21 mouse cellular contexts compared by ENCODE assay signal in genomic region chr13:12176761-12177160, GRCm38 (mm10).
DNase-seq lines count a peak whose midpoint lies in the region; ATAC-seq lines count a peak whose summit lies in the region.
"Had no signal": no experiment of that assay in that cellular context is flagged by ENCODE, and none has a peak within 500 bp of the region (broad histone marks: within the 10 kb centered on the region; RNA-seq: fewer than 3 reads in every experiment).

No protein-coding gene starts in this region.

- WGBS in forebrain, embryonic 11.5 days, result 15% methylated on average over 3 of the region's 3 CpGs
- WGBS in forebrain, embryonic 10.5 days, result 21% methylated on average over 3 of the region's 3 CpGs
- 36% methylated on average over 3 of the region's 3 CpGs for WGBS in kidney, embryonic 15.5 days
- 31% methylated on average over 3 of the region's 3 CpGs for WGBS in neural tube, embryonic 13.5 days

- no peaks in the 10 kb centered on the region for H3K36me3 ChIP-seq in forebrain, embryonic 11.5 days (ENCODE audit: control insufficient read depth, insufficient read depth, low read length)
- H3K36me3 ChIP-seq in forebrain, embryonic 10.5 days (replicated peaks), result peaks cover 5% of the 10 kb centered on the region; the same call in 1 of the 2 replicates
- 0 out of 2 replicates have a peak, but pooled peaks cover 4% of the 10 kb centered on the region for H3K36me3 ChIP-seq in kidney, embryonic 15.5 days
- no peaks in the 10 kb centered on the region for H3K36me3 ChIP-seq in neural tube, embryonic 13.5 days
- H3K36me3 ChIP-seq: forebrain, embryonic 12.5 days; hindbrain, embryonic 13.5 days; intestine, embryonic 15.5 days; limb, embryonic 15.5 days; midbrain, embryonic 10.5 days had no signal

- no peaks in the 10 kb centered on the region for H3K9me3 ChIP-seq in forebrain, embryonic 11.5 days (ENCODE audit: control insufficient read depth, low read length)
- H3K9me3 ChIP-seq in forebrain, embryonic 10.5 days, result no peaks in the 10 kb centered on the region
- no peaks in the 10 kb centered on the region for H3K9me3 ChIP-seq in kidney, embryonic 15.5 days (replicated peaks)
- H3K9me3 ChIP-seq in neural tube, embryonic 13.5 days, result no peaks in the 10 kb centered on the region
- H3K9me3 ChIP-seq: forebrain, embryonic 12.5 days; hindbrain, embryonic 13.5 days; intestine, embryonic 15.5 days; limb, embryonic 15.5 days; midbrain, embryonic 10.5 days had no signal

- H3K27ac ChIP-seq in forebrain, embryonic 11.5 days (ENCODE audit: low read depth, low read length), result no peak overlapping the region
- H3K27ac ChIP-seq in forebrain, embryonic 10.5 days, result no peak overlapping the region
- H3K27ac ChIP-seq in kidney, embryonic 15.5 days, result no peak overlapping the region
- no peak overlapping the region for H3K27ac ChIP-seq in neural tube, embryonic 13.5 days (replicated peaks)
- H3K27ac ChIP-seq: forebrain, embryonic 12.5 days; hindbrain, embryonic 13.5 days; intestine, embryonic 15.5 days; kidney, postnatal 0 days; limb, embryonic 15.5 days; midbrain, embryonic 10.5 days had no signal

- no peak overlapping the region for H3K4me3 ChIP-seq in forebrain, embryonic 11.5 days (ENCODE audit: low read depth, low read length)
- no peak overlapping the region; the same call in 1 of the 2 replicates for H3K4me3 ChIP-seq in forebrain, embryonic 10.5 days
- no peak overlapping the region for H3K4me3 ChIP-seq in kidney, embryonic 15.5 days (replicated peaks)
- no peak overlapping the region for H3K4me3 ChIP-seq in neural tube, embryonic 13.5 days
- H3K4me3 ChIP-seq: forebrain, embryonic 12.5 days; hindbrain, embryonic 13.5 days; intestine, embryonic 15.5 days; limb, embryonic 15.5 days; midbrain, embryonic 10.5 days had no signal

- no peak for DNase-seq in forebrain, embryonic 11.5 days (ENCODE audit: low spot score)
- no peak for DNase-seq in forebrain, embryonic 10.5 days (ENCODE audit: extremely low spot score, low spot score)
- no peak for DNase-seq in kidney, adult 18-20 months
- no peak for DNase-seq in neural tube, embryonic 10.5 days (ENCODE audit: extremely low spot score, low spot score)
- no peak for DNase-seq in cerebellum, adult 11 months
- DNase-seq: adrenal gland, postnatal 14 days; cerebellum, postnatal 10 days; gastrocnemius, postnatal 25 days; heart, postnatal 14 days; lung, postnatal 4 days; right cerebral cortex, postnatal 25 days; thymus, postnatal 36 days had no signal

- no peaks in the 10 kb centered on the region for H3K4me1 ChIP-seq in forebrain, embryonic 11.5 days (replicated peaks; ENCODE audit: control insufficient read depth, insufficient read depth, low read length)
- peaks cover 13% of the 10 kb centered on the region for H3K4me1 ChIP-seq in forebrain, embryonic 10.5 days
- H3K4me1 ChIP-seq in kidney, embryonic 15.5 days, result no peaks in the 10 kb centered on the region
- H3K4me1 ChIP-seq in neural tube, embryonic 13.5 days (replicated peaks), result no peaks in the 10 kb centered on the region
- H3K4me1 ChIP-seq: hindbrain, embryonic 13.5 days; intestine, embryonic 15.5 days; limb, embryonic 15.5 days had no signal

- H3K9ac ChIP-seq in forebrain, embryonic 11.5 days (ENCODE audit: low read length), result no peak overlapping the region
- no peak overlapping the region for H3K9ac ChIP-seq in kidney, embryonic 15.5 days
- no peak overlapping the region for H3K9ac ChIP-seq in neural tube, embryonic 13.5 days
- H3K9ac ChIP-seq: forebrain, embryonic 12.5 days; hindbrain, embryonic 13.5 days; intestine, embryonic 15.5 days; limb, embryonic 15.5 days had no signal

- ATAC-seq in forebrain, embryonic 11.5 days (replicated peaks; ENCODE audit: low FRiP score), result peak; percentile 65
- ATAC-seq in kidney, embryonic 15.5 days (replicated peaks; ENCODE audit: low FRiP score), result no peak
- ATAC-seq in neural tube, embryonic 13.5 days (ENCODE audit: low read depth), result no peak
- ATAC-seq in activated CD4-positive, CD25-positive, alpha-beta regulatory T cell, adult 4 months, result no peak
- ATAC-seq: intestine, embryonic 15.5 days had no signal

- H3K27me3 ChIP-seq in forebrain, embryonic 11.5 days (ENCODE audit: control insufficient read depth, insufficient read depth, low read length), result no peaks in the 10 kb centered on the region
- no peaks in the 10 kb centered on the region for H3K27me3 ChIP-seq in forebrain, embryonic 10.5 days (ENCODE audit: poor library complexity, severe bottlenecking)
- H3K27me3 ChIP-seq in kidney, embryonic 15.5 days, result no peaks in the 10 kb centered on the region
- H3K27me3 ChIP-seq in neural tube, embryonic 13.5 days, result no peaks in the 10 kb centered on the region
- H3K27me3 ChIP-seq: forebrain, embryonic 12.5 days; hindbrain, embryonic 13.5 days; intestine, embryonic 15.5 days; limb, embryonic 15.5 days had no signal

- no peak overlapping the region for H3K4me2 ChIP-seq in forebrain, embryonic 11.5 days (ENCODE audit: low read depth, low read length, severe bottlenecking)
- 0 out of 2 replicates have a peak overlapping the region, but pooled peaks have one; percentile 31 for H3K4me2 ChIP-seq in kidney, embryonic 15.5 days
- 0 out of 2 replicates have a peak overlapping the region, but pooled peaks have one; percentile 5 for H3K4me2 ChIP-seq in neural tube, embryonic 13.5 days
- H3K4me2 ChIP-seq: forebrain, embryonic 12.5 days; hindbrain, embryonic 13.5 days; intestine, embryonic 15.5 days; limb, embryonic 15.5 days had no signal
